Mouse (Mus musculus) thymus, postnatal 4 days (tissue): Measurements from ENCODE around the gene Epm2a.

Experiments
- DNase-seq: peaks from one replicate; pipeline ENCODE4 v3.0.0; 2021

The Epm2a gene

GRCm38 (mm10) chr10:11429059-11429812, 86.0 kb downstream of the Epm2a start:
- DNase-seq: no peak

DNA sequence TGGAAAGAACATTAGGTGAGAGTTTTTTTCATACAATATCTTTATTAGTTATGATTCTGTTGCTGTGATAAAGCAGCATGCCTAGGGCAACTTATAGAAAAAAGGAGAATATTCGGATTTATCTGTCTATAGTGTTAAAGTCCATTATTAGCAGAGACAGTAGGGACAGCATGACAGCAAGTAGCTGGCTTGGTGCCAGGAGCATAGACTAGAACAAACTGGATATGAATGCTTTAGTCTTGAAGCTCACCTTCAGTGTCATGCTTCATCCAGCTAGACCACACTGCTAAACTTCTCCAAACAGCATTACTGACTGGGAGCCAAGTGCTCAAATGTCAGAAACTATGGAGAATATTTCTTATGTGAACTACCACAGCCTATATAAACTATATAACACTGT, 93.8 kb downstream of the Epm2a start:
- DNase-seq: no peak

DNA sequence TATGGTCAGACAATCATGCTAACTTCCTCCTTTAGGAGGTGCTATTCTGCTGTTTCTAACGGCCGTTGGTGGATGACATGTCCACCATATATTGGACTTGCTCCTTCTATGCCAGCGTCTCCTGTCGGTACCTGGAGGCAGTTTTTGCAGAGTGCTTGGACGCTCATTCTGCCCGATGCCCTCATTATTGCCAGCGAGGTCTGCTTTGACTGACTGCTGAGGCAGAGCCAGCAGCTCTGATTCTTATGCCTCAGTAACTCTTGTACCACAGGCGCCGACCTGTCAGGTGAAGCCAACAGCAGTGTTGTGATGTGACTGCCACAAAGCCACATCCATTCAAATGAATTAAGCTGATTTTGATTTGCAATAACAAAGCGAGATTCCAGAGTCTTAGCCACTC, 95.3 kb downstream of the Epm2a start:
- no peak for DNase-seq

DNA sequence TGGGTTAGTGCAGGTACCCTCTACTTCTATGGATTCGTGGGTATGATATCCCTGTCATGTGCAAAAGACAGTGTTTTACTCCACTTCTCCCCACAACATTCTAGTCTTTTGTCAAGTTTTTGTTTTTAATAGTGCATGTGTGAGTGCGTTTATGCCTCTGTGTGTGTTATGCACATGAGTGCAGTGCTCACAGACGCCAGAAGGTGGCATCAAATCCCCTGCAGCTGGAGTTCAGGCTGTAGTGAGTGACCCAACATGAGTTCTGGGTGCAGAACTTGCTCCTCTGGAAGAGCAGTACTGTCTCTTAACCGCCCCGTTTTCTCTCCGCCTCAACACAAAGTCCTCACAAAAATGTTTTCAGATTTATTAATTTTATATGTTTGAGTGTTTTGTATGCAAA, 96.1 kb downstream of the Epm2a start:
- DNase-seq: no peak

- DNase-seq: peak; percentile 87
Observed at GRCm38 (mm10) chr10:11449556-11450305, 106.5 kb downstream of the Epm2a start.

DNA sequence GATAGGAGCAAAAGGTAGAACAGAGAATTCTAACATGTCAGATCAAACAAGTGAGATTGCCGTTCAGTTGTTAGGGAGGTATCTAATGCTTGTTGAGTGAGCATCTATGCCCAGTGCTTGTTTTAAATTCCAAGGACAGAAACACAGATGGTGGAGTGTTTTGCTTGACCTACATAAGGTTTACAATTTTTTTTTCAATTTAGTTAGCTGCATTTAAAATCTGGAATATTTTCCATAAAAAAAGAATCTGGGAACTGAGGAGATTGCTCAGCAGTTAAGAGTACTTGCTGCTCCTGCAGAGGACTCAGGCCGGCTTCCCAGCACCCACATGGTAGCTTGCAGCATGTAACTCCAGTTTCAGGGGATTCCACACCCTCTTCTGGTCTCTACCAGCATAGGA, 109.3 kb downstream of the Epm2a start:
- no peak for DNase-seq

DNA sequence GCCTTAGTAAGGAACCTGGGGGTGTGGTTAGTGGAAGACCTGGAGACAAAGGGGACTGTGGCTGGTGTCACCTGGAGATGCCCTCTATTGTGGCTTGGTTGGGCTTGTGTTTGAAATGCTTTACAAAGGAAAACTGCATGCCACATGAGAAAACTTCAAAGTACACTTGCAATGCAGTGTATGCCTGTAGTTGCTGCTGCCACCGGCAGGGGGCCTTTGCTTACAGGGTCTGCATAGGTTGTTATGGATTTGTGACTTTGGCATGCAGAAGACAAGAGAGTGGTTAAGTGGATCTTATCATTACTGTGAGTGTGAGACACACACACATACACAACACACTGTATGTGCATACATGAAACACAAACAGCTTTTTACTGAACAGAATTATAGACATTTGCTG, 114.2 kb downstream of the Epm2a start:
- DNase-seq: peak; percentile 72

DNA sequence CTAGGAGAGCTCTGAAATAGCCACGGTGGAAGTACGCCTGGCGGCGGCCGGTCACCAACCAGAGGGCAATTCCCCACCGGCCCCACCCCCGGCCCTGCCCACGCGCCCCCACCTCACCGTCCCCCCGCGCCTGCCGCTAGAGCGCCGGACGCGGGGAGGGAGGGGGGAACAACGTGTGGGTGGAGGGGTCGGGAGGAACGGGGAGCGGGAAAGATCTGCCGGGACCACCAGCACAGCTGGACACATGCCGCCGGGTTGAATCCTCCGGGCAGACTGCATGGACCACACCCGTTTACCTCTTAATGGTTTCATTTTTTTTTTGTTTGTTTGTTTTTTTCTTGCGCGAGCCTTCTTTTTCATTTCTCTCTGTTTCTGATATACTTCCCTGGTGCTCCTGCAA, 148.8 kb downstream of the Epm2a start:
- peak; percentile 88 for DNase-seq
